Mouse (Mus musculus): Measurements from ENCODE around the gene Tmem128. TPM values are rescaled to one million over a fixed set of nuclear protein-coding genes. Genes with fewer than 3 reads are reported as not detected.
A peak's percentile ranks its signal among the peaks of the same experiment; 100 is the strongest.

Tmem128 gene
- total and polyA plus RNA-seq, 3 experiments = 11.7 to 16.5 (median 12.2) TPM

DNA sequence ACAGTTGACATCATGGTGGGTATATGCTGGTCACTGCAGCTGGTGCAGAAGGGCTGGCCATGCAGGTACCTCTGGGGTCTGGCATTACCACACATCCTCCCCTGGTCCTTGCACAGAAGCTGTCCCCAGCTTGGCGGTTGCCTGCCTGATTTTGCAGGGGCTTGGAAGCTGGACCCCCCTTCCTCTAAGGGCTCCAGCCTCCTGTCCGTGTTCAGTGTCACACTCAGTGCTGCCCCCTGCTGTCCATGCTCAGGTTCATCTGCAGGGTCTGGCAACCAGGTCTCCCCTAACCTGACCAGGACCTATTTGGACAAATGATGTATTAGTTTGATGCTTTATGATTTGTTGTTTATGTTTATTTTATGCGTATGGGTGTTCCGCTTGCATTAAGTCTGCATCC lies 24.6 kb upstream of the Tmem128 start:
- TF ChIP-seq CTCF (IDR thresholded peaks at IDR 0.05) (peak; percentile 74), EP300 (IDR thresholded peaks at IDR 0.05; ENCODE audit: insufficient read depth, low read depth, low read length) (no peak), POLR2A (IDR thresholded peaks at IDR 0.05; ENCODE audit: insufficient read depth, low read depth, low read length) (no peak)
- Histone ChIP-seq H3K27ac (no peak overlapping the region), H3K79me2 (replicated peaks; ENCODE audit: control insufficient read depth, insufficient read depth, low read length) (no peaks in the 10 kb centered on the region), H3K4me1 (ENCODE audit: control insufficient read depth, insufficient read depth, low read length) (no peaks in the 10 kb centered on the region), H3K4me3 (no peak overlapping the region), H3K36me3 (ENCODE audit: control insufficient read depth, insufficient read depth, low read length) (no peaks in the 10 kb centered on the region), H3K9ac (ENCODE audit: low read depth, low read length) (no peak overlapping the region), H3K27me3 (ENCODE audit: control insufficient read depth, insufficient read depth, low read length) (no peaks in the 10 kb centered on the region)
- intact Hi-C loops (cut with DNase I) = no loop called here
- WGBS = 74% methylated on average over 4 of the region's 4 CpGs
- DNase-seq = peak in 1 of 2 experiments; percentile 46

DNA sequence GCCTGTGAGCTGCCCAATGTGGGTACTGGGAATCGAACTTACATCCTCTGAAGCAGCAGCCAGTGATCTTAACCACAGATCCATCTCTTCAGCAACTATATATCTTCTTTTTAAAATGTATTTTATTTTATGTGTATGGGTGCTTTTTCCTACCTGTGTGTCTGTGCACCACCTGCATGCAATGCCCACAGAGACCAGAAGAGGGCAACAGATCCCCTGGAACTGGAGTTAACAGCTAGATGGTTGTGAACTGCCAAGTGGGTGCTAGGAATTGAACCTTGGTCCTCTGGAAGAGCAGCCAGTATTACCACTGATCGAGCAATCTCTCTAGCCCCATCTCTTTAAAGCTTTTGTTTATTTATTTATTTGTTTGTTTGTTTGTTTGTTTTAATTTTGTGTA lies 23.4 kb upstream of the Tmem128 start:
- intact Hi-C loops (cut with DNase I) = no loop called here
- WGBS = 92% methylated on average over 2 of the region's 2 CpGs

DNA sequence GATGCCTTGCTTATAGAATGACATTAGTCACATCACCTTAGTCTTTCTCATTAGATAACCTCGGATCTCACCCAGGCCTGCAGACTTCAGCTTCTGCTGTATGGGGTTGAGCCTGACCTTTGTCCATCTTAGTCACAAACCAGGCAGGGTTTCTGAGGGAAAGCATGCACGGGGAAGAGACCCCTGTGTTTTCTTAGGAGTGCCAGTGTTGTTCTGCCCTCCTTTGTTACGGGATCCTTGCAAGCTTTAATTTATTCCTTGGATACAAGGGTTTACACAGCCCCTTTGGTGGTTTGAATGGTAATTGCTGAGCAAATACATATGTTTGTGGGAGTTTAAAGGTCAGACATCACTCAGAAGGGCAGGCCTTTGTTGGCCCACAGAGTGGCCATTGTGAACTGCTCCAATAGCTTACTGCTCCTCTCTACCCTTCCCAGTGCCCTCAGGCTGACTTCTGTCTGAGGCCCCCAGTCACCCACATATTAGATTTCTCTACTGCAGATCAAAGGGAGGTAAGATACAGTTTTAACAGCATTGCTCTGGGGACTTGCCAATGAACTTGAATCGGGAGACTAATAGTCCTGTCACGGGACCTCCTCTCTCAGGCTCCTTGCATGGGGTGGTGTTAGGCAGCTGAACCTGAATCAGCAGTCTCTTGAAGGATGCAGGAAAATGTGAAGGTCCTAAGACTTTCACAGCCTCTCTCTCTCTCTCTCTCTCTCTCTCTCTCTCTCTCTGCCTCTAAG lies 19.1 kb upstream of the Tmem128 start:
- Histone ChIP-seq H3K79me2 (replicated peaks; ENCODE audit: control insufficient read depth, insufficient read depth, low read length) (no peaks in the 10 kb centered on the region), H3K27ac (no peak overlapping the region), H3K36me3 (ENCODE audit: control insufficient read depth, insufficient read depth, low read length) (no peaks in the 10 kb centered on the region), H3K9ac (ENCODE audit: low read depth, low read length) (no peak overlapping the region), H3K27me3 (ENCODE audit: control insufficient read depth, insufficient read depth, low read length) (no peaks in the 10 kb centered on the region), H3K4me3 (no peak overlapping the region), H3K4me1 (ENCODE audit: control insufficient read depth, insufficient read depth, low read length) (no peaks in the 10 kb centered on the region)
- 79% methylated on average over 5 of the region's 5 CpGs for WGBS
- intact Hi-C loops (cut with DNase I) = no loop called here
- TF ChIP-seq CTCF (IDR thresholded peaks at IDR 0.05) (no peak), EP300 (IDR thresholded peaks at IDR 0.05; ENCODE audit: insufficient read depth, low read depth, low read length) (no peak), POLR2A (IDR thresholded peaks at IDR 0.05; ENCODE audit: insufficient read depth, low read depth, low read length) (no peak)
- DNase-seq = no peak

More for the DNA sequence above, 23.4 kb upstream of the Tmem128 start:
- Histone ChIP-seq H3K4me1 (ENCODE audit: control insufficient read depth, insufficient read depth, low read length) (no peaks in the 10 kb centered on the region), H3K9ac (ENCODE audit: low read depth, low read length) (no peak overlapping the region), H3K27me3 (ENCODE audit: control insufficient read depth, insufficient read depth, low read length) (no peaks in the 10 kb centered on the region), H3K79me2 (replicated peaks; ENCODE audit: control insufficient read depth, insufficient read depth, low read length) (no peaks in the 10 kb centered on the region), H3K4me3 (no peak overlapping the region), H3K27ac (no peak overlapping the region), H3K36me3 (ENCODE audit: control insufficient read depth, insufficient read depth, low read length) (no peaks in the 10 kb centered on the region)
- no peak for DNase-seq
- TF ChIP-seq EP300 (IDR thresholded peaks at IDR 0.05; ENCODE audit: insufficient read depth, low read depth, low read length) (no peak), CTCF (IDR thresholded peaks at IDR 0.05) (peak; percentile 32)

DNA sequence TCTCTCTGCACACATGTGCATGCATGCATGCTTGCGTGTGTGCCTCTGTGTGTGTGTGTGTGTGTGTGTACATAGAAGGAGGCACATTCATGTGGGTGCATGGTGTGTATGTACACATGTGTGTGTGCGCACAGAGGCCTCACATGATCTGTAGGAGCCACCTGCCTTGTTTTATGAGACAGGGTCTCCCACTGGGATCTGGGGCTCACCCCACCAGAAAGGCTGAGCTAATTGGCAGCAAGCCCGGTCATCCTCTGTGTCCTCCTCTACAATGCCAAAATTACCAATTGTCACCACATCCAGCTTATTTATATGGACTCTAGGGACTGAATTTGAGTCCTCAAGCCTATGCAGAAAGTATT lies 18.5 kb upstream of the Tmem128 start:
- Histone ChIP-seq H3K9ac (ENCODE audit: low read depth, low read length) (no peak overlapping the region), H3K4me3 (no peak overlapping the region), H3K79me2 (replicated peaks; ENCODE audit: control insufficient read depth, insufficient read depth, low read length) (no peaks in the 10 kb centered on the region), H3K27me3 (ENCODE audit: control insufficient read depth, insufficient read depth, low read length) (no peaks in the 10 kb centered on the region), H3K27ac (no peak overlapping the region), H3K4me1 (ENCODE audit: control insufficient read depth, insufficient read depth, low read length) (no peaks in the 10 kb centered on the region), H3K36me3 (ENCODE audit: control insufficient read depth, insufficient read depth, low read length) (no peaks in the 10 kb centered on the region)
- intact Hi-C loops (cut with DNase I) = no loop called here
- WGBS = 88% methylated on average over 3 of the region's 3 CpGs
- no peak for DNase-seq
- TF ChIP-seq POLR2A (IDR thresholded peaks at IDR 0.05; ENCODE audit: insufficient read depth, low read depth, low read length) = no peak
- TF ChIP-seq CTCF (IDR thresholded peaks at IDR 0.05) = no peak
- TF ChIP-seq EP300 (IDR thresholded peaks at IDR 0.05; ENCODE audit: insufficient read depth, low read depth, low read length) = no peak

DNA sequence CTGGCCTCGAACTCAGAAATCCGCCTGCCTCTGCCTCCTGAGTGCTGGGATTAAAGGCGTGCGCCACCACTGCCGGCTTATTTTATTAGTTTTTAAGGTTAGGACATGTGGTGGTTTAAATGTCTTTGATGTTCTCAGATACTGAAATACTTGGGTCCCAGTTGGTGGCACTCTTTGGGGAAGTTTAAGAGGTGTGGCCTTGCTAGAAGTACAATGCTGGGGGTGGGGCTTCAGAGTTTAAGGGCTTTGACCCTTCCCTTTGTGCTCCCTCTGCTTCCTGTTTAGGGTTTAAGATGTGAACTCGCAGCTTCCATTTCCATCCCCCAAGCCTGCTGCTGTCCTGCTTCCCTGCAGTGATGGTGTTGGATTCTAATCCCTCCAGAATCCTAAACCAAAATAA lies 18.0 kb upstream of the Tmem128 start:
- TF ChIP-seq EP300 (IDR thresholded peaks at IDR 0.05; ENCODE audit: insufficient read depth, low read depth, low read length) = no peak
- TF ChIP-seq CTCF (IDR thresholded peaks at IDR 0.05) = no peak
- H3K79me2 ChIP-seq (replicated peaks; ENCODE audit: control insufficient read depth, insufficient read depth, low read length) = no peaks in the 10 kb centered on the region
- H3K36me3 ChIP-seq (ENCODE audit: control insufficient read depth, insufficient read depth, low read length) = no peaks in the 10 kb centered on the region
- DNase-seq = no peak
- no peak overlapping the region for H3K4me3 ChIP-seq
- no peak overlapping the region for H3K9ac ChIP-seq (ENCODE audit: low read depth, low read length)
- H3K4me1 ChIP-seq (ENCODE audit: control insufficient read depth, insufficient read depth, low read length) = no peaks in the 10 kb centered on the region
- intact Hi-C loops (cut with DNase I) = no loop called here
- no peak overlapping the region for H3K27ac ChIP-seq
- 77% methylated on average over 6 of the region's 6 CpGs for WGBS
- no peaks in the 10 kb centered on the region for H3K27me3 ChIP-seq (ENCODE audit: control insufficient read depth, insufficient read depth, low read length)

DNA sequence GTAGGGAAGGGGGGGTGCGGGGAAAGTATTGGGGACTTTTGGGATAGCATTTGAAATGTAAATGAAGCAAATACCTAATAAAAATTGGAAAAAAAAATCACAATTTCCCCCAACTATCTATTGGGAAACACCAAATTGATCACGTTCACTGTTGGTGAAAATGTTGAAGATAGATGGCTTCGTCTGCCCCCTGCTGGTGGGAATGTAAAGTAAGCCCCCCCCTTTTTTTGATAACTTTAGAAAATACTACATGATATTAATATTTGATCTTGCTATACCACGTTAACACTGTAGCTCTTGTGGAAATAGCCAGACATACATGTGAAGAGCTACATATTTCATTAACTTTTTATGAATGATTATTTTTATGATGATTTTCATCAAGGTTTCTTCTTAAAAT lies 4.8 kb upstream of the Tmem128 start:
- Histone ChIP-seq H3K4me3 (no peak overlapping the region), H3K27me3 (ENCODE audit: control insufficient read depth, insufficient read depth, low read length) (no peaks in the 10 kb centered on the region), H3K27ac (no peak overlapping the region), H3K9ac (ENCODE audit: low read depth, low read length) (no peak overlapping the region), H3K79me2 (replicated peaks; ENCODE audit: control insufficient read depth, insufficient read depth, low read length) (no peaks in the 10 kb centered on the region; the same call in 1 of the 2 replicates), H3K4me1 (ENCODE audit: control insufficient read depth, insufficient read depth, low read length) (no peaks in the 10 kb centered on the region), H3K36me3 (ENCODE audit: control insufficient read depth, insufficient read depth, low read length) (no peaks in the 10 kb centered on the region)
- WGBS = 45% methylated on average over 4 of the region's 4 CpGs
- DNase-seq = no peak
- intact Hi-C loops (cut with DNase I) = no loop called here
- TF ChIP-seq POLR2A (IDR thresholded peaks at IDR 0.05; ENCODE audit: insufficient read depth, low read depth, low read length) (no peak), CTCF (IDR thresholded peaks at IDR 0.05) (peak; percentile 56)
